Mouse (Mus musculus) kidney, adult 2 months (tissue): Measurements from ENCODE around the gene Cdk2. TPM values are rescaled to one million over a fixed set of nuclear protein-coding genes. Genes with fewer than 3 reads are reported as not detected.
A peak's percentile ranks its signal among the peaks of the same experiment; 100 is the strongest.

Experiments
- DNase-seq: peaks from one replicate; pipeline ENCODE4 v3.0.0; 2021
- H3K27ac ChIP-seq: fragments of 200-500 bp; 2 replicates; pipeline ENCODE4 v1.5.1; 2012; ENCODE audit warnings: low read depth, low read length, control low read depth, inconsistent platforms; ENCODE audit not compliant: insufficient read depth
- H3K27me3 ChIP-seq: fragments of 200-500 bp; replicated peaks from 2 replicates; pipeline ENCODE4 v1.6.1; 2012; ENCODE audit warnings: mild to moderate bottlenecking, moderate library complexity, low read length, inconsistent platforms; ENCODE audit not compliant: control insufficient read depth, insufficient read depth
- H3K36me3 ChIP-seq: fragments of 200-500 bp; 2 replicates; pipeline ENCODE4 v1.6.1; 2012; ENCODE audit warnings: mild to moderate bottlenecking, moderate library complexity, low read length, inconsistent platforms; ENCODE audit not compliant: control insufficient read depth, insufficient read depth
- H3K4me1 ChIP-seq: fragments of 200-500 bp; 2 replicates; pipeline ENCODE4 v1.6.1; 2011; ENCODE audit warnings: low read length; ENCODE audit not compliant: control insufficient read depth, insufficient read depth
- H3K4me3 ChIP-seq: fragments of 200-500 bp; 2 replicates; pipeline ENCODE4 v1.5.1; 2011; ENCODE audit warnings: mild to moderate bottlenecking, low read depth, low read length, control low read depth; ENCODE audit not compliant: insufficient read depth
- CTCF ChIP-seq: fragments of 200-500 bp; conservative IDR thresholded peaks from 2 replicates; pipeline ENCODE4 v1.5.1; 2011; ENCODE audit warnings: low read depth, mild to moderate bottlenecking, control low read depth, low read length, moderate library complexity, mixed read lengths; ENCODE audit not compliant: insufficient read depth, insufficient read length
- POLR2A ChIP-seq: fragments of 200-500 bp; IDR thresholded peaks from one replicate; pipeline ENCODE4 v1.6.1; 2011; ENCODE audit warnings: low read depth, low read length, control low read depth
- WGBS: fragments of 180-500 bp; shearing (Covaris S2); methylation state at CpG from one replicate; pipeline ENCODE4 v1.1.7; 2018; 5-methylcytosine and 5-hydroxymethylcytosine counted together
- polyA plus RNA-seq: library from polyadenylated mRNA; depleted of rRNA; stranded (reverse); fragments of >200 nt; gene quantifications from 2 replicates; pipeline ENCODE4 v1.2.3, GENCODE M21; 2012; rRNA removed

The Cdk2 gene
- 12.4 and 12.7 TPM in 2 replicates for polyA plus RNA-seq

GRCm38 (mm10) chr10:128704491-128705316, at the start of gene Cdk2:
TSS of gene Cdk2 (minus strand) at chr10:128705031.
- WGBS, result under 1% methylated on average over 62 of the region's 62 CpGs
- no peaks in the 10 kb centered on the region for H3K36me3 ChIP-seq
- TF ChIP-seq CTCF (no peak), POLR2A (peak; percentile 61)
- H3K27me3 ChIP-seq, result no peaks in the 10 kb centered on the region
- H3K4me1 ChIP-seq, result peaks cover 3% of the 10 kb centered on the region; the same call in 1 of the 2 replicates
- peak within 1 kb of the TSS; percentile 73 for H3K4me3 ChIP-seq
- DNase-seq, result peak; percentile 97
- H3K27ac ChIP-seq, result peak within 1 kb of the TSS; percentile 40; the same call in 1 of the 2 replicates

DNA sequence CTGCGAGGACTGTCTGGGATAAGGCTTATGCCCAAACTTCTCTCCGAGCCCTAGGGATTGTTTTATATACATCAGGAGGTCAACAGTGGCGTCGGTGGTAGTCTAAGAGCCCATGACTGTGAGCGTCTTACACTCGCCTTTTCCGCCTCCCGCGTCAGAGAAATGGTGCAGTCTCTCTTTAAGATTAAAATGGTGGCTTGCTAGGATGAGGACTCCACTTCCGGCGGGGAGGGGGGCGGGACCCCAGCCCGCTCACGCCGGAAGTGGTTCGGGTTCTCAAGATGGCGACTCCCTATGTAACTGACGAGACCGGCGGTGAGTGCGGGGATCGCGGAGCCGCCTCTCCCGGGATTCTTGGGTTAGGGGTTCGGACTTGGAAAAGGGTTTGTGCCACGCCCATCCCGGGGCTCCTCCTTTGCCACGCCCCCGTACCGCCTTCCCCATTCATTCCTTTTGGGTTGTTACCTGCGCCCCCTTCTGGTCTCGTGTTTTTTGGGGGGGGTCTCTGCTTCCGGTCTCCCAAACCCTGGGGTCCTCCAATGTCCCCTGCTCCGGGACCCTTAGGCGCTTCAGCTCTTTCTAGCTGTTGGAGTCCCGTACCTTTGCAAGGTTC, 43.5 kb upstream of the Cdk2 start:
- WGBS, result under 1% methylated on average over 37 of the region's 37 CpGs
- Histone ChIP-seq H3K27ac (peak overlapping the region; percentile 92), H3K4me1 (peaks cover 11% of the 10 kb centered on the region; the same call in 1 of the 2 replicates), H3K27me3 (no peaks in the 10 kb centered on the region), H3K4me3 (peak overlapping the region; percentile 79), H3K36me3 (no peaks in the 10 kb centered on the region)
- 0 out of 2 replicates have a peak, but pooled peaks have one; percentile 4 for TF ChIP-seq CTCF
- no peak for TF ChIP-seq POLR2A
- DNase-seq, result peak; percentile 86

DNA sequence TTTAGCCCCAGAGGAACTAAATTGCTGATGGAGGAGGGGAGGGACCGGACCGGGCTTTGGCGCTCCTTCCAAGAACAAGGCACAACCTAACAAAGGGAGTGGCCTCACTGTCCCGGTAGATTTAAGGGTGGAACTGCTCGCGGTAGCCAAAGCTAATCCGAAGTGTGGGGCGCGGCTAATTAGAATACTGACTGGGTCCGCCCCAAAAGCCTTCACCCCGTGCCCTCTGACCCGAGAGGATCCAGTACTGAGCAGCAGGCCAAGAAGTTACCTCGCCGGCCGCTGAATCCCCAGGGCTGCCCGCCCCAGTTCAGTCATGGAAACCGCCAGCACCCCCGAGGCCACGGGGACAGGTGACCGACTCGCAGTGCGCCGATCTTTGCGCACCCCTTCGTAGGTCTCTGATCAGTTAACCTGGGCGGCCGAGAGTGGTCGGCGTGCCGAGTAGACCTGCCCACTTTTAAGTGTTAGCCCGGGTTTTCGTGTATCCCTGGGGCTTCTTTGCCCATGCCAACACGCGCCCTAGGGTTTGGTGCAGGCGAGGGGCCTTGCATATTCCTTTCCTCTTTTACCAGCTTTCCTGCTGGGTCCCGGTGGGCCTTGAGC, 42.9 kb upstream of the Cdk2 start, which contains the start of gene Pym1:
Pym1 (plus strand) TSS at position 244 of the 606 bp plus-strand sequence.
- peaks cover 11% of the 10 kb centered on the region; the same call in 1 of the 2 replicates for H3K4me1 ChIP-seq
- peak; percentile 95 for DNase-seq
- H3K4me3 ChIP-seq, result peak within 1 kb of the TSS; percentile 79
- H3K27ac ChIP-seq, result peak within 1 kb of the TSS; percentile 92
- no peaks in the 10 kb centered on the region for H3K27me3 ChIP-seq
- TF ChIP-seq CTCF (no peak), POLR2A (peak; percentile 14)
- WGBS, result under 1% methylated on average over 36 of the region's 36 CpGs
- H3K36me3 ChIP-seq, result no peaks in the 10 kb centered on the region

DNA sequence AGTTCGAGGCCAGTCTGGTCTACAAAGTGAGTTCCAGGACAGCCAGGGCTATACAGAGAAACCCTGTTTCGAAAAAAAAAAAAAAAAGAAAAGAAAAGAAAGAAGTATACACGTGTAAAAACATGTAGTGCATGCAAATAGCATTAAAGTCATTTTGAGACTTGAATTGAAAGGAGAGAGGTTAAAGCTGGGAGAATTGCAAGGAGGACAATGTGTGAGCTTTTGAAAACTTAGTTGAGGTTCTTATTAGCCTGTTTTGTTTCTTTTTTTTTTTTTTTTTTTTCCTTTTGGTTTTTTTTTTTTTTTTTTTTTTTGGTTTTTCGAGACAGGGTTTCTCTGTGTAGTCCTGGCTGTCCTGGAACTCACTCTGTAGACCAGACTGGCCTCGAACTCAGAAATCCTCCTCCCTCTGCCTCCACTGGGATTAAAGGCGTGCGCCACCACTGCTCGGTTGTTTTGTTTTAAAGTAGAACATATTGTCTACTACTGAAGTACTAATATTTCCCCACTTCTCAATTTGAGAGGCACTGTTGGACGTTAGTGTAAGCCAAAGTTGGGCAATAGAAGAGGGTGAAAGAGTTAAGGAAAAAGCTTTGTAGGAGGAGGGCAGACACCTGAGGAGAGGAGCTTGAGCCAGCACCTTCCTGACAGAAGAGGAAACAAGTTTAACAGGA, 42.3 kb upstream of the Cdk2 start:
- no peak for DNase-seq
- WGBS, result 48% methylated on average over 9 of the region's 9 CpGs

GRCm38 (mm10) chr10:128745946-128746613, 41.2 kb upstream of the Cdk2 start:
- no peaks in the 10 kb centered on the region for H3K36me3 ChIP-seq
- WGBS, result 88% methylated on average over 10 of the region's 10 CpGs
- H3K27me3 ChIP-seq, result no peaks in the 10 kb centered on the region
- no peak overlapping the region for H3K4me3 ChIP-seq
- TF ChIP-seq CTCF (no peak), POLR2A (no peak)
- DNase-seq, result peak; percentile 17
- peaks cover 11% of the 10 kb centered on the region; the same call in 1 of the 2 replicates for H3K4me1 ChIP-seq
- no peak overlapping the region for H3K27ac ChIP-seq

More for the DNA sequence above, 42.3 kb upstream of the Cdk2 start:
- H3K4me1 ChIP-seq, result peaks cover 11% of the 10 kb centered on the region; the same call in 1 of the 2 replicates
- no peaks in the 10 kb centered on the region for H3K27me3 ChIP-seq
- H3K36me3 ChIP-seq, result no peaks in the 10 kb centered on the region
- peak overlapping the region; percentile 79 for H3K4me3 ChIP-seq
- no peak for TF ChIP-seq POLR2A
- TF ChIP-seq CTCF, result no peak
- H3K27ac ChIP-seq, result peak overlapping the region; percentile 92
